Mouse (Mus musculus): ENCODE data around the gene Sele.

Gene Sele

GRCm38 (mm10) chr1:164072001-164072400, 24.0 kb downstream of the Sele start:
- no peak for DNase-seq (ENCODE audit: low spot score in 2 of 2)

- no peak for DNase-seq (ENCODE audit: low spot score in 2 of 2)
These were observed 25.1 kb downstream of the Sele start for GRCm38 (mm10) chr1:164073091-164073490.

DNA sequence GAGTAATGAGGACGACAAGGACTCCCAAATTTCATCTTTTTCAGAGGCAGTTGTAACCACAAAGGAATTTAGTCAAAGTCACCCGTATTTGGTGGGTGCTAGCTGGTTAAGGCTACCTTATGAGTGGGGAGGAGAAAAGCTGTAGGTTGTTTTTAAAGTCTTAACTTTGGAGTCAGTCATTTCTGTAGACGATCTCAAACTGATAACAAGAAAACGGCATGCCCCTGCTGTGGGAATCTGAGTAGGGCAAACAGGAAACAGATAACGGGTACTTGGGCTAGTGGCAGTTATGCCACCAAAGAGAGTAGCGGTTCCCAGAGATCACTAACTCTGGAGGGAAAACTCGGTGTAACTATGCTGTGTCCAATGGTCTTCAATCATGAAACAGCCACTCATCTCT, 25.8 kb downstream of the Sele start:
- no peak for DNase-seq (ENCODE audit: low spot score in 2 of 2)

- no peak for DNase-seq (ENCODE audit: low spot score in 2 of 2)
These were observed 26.6 kb downstream of the Sele start for GRCm38 (mm10) chr1:164074606-164075140.

- no peak for DNase-seq (ENCODE audit: low spot score in 2 of 2)
These were observed 27.4 kb downstream of the Sele start for GRCm38 (mm10) chr1:164075416-164075815.

DNA sequence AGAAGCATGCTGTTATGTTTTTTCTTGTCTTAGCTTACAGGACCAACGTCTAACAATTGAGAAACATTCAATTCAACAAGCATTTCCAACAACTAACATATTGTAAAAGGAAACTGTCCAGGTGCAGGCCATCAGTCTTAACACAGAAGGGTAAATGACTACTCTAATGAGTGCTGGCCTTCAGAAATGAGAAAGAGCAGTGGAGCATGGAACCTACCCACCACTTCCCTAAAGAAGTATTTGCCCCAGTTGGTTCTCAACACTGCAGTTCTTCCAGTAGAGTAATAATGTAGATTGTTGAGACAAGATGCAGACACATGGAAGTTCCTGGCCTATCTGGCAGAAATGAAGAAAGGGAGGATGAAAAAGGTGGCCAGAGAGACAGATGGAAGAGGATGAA, 28.4 kb downstream of the Sele start:
- DNase-seq (ENCODE audit: low spot score in 2 of 2) = no peak

DNA sequence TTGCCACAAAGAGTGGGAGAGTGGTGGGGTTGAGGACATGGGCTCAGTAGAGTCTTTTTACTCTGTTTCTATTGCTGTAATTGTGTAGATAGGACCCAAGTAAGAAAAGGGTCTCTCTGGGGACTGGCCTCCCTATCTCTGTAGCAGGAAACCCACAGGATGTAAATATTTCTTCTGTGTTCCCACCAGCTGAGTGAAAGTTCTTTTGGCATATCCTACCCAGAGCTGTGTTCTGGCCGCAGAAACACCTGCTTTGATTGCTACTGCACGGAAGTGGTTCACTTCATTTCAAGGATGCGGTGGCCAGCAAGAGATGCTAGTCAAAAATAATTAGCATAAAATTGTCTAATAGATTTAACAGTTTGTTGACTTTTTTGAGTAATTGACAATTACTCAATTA, 29.0 kb downstream of the Sele start:
- no peak for DNase-seq (ENCODE audit: low spot score in 2 of 2)

- DNase-seq (ENCODE audit: low spot score in 2 of 2) = no peak
These were observed 30.3 kb downstream of the Sele start for GRCm38 (mm10) chr1:164078323-164078741.

DNA sequence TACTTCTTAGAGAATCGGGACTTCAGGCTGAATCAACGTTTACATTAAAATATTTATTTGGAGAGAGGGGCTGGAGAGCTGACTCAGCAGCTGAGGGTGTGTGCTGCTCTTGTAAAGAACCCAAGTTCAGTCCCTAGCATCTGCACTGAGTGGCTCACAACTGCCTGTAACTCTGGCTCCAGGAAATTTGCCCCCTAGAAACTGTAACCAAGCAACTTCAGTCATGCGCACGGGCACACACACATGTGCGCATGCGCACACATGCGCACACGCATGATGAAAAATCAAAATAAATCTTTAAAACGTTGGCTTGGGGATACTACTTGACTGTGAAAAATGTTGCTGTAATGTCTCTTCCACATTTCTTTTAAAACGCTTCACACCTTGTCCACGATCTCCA, 31.1 kb downstream of the Sele start:
- DNase-seq (ENCODE audit: low spot score in 2 of 2) = no peak

DNA sequence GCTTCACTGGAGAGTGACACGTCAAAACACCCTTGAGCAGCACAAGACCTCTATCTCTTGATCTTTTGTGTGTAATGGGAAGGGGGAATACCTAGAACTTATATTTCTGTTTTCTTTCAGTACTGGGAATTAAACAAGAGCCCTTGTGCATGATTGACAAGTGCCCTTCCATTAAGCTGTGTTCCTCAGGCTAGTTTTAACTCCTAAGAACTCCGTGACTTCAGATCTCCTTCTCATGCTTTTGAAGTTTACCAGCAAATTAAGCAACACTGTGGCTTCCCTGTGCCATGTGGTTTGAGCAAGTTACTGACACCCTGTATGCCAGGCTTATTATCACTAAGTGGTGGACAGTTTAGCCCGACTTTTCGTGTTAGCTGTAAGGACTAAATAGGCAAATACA, 35.0 kb downstream of the Sele start:
- DNase-seq (ENCODE audit: low spot score in 2 of 2) = no peak

DNA sequence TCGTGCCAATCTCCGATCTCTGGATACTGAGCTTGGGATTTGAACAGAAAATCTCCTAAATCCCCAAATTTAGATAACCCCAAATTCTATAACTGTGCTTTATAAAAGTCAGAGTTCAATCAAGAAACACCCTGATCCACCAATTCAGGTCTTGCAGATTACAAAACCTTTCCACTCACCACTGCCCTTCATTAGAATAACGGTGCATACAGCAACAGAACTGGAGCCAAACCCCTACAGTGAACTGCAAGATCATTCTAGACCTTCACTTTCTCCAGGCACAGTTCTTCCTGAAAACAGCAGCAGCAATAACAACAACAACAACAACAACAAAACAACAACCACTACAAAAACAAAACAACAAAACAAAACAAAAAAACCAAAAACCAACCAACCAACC, 38.8 kb downstream of the Sele start:
- no peak for DNase-seq (ENCODE audit: low spot score in 2 of 2)

DNA sequence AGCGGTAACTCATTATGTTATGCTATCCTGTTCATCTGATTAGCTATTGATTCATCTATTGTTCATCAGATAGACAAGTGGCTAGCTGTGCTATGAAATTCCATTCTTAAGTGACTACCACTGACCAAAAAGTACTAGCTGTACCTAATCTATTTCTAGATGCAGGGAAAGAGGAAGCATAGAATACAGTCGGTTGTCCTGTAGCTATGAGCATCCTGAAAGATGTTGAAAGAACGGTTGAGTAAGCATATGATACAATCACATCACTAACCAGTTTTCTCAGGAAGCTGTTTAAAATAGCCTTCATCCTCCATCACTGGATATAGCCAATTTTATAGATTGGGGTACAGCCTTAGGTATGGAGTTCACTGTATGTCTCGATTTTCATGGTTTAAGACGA, 39.8 kb downstream of the Sele start:
- DNase-seq (ENCODE audit: low spot score in 2 of 2) = no peak

- no peak for DNase-seq (ENCODE audit: low spot score in 2 of 2)
These were observed 48.7 kb downstream of the Sele start for GRCm38 (mm10) chr1:164096780-164097179.

- DNase-seq (ENCODE audit: low spot score in 2 of 2) = no peak
These were observed 49.9 kb downstream of the Sele start for GRCm38 (mm10) chr1:164097911-164098310.

- no peak for DNase-seq (ENCODE audit: low spot score in 2 of 2)
These were observed 50.3 kb downstream of the Sele start for GRCm38 (mm10) chr1:164098372-164098771.

Data from urinary bladder, postnatal 4 days (tissue).